Mouse (Mus musculus) erythroblast, embryonic 14.5 days (primary cell): ENCODE results near the gene Ptpn14.

Source experiments
- GATA1 ChIP-seq: IDR thresholded peaks from 2 replicates; pipeline ENCODE4 v1.6.1; 2012; ENCODE audit warnings: low read length, inconsistent platforms, mixed read lengths
- TAL1 ChIP-seq: IDR thresholded peaks from 3 replicates; pipeline ENCODE4 v1.6.1; 2012; ENCODE audit warnings: low read length, inconsistent platforms, mixed read lengths

DNA sequence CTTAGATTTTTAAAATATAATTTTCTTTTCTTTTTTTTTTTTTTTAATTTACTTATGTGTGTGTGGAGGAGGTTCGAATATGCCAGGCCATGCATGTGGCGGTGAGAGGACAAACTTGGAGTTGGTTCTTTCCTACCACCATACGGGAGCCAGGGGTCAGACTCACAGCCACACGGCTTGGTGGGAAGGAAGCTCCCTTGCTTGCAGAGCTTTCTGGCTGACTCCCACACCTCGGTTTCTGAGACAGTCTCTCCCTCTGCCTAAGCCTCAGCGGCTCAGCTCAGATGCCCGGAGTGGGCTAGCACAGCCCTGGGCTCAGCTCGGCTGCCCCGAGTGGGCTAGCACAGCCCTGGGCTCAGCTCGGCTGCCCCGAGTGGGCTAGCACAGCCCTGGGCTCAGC lies 10.5 kb upstream of the Ptpn14 start:
- no peak for TF ChIP-seq GATA1
- TF ChIP-seq TAL1: no peak
